Mouse (Mus musculus) thymus, adult 2 months (tissue): ENCODE results near the gene Dync1i2. TPM values are rescaled to one million over a fixed set of nuclear protein-coding genes. Genes with fewer than 3 reads are reported as not detected.

ENCODE experiments used
- DNase-seq: peaks from one replicate; pipeline ENCODE4 v3.0.0; 2021
- H3K27ac ChIP-seq: fragments of 200-500 bp; 2 replicates; pipeline ENCODE4 v1.5.1; 2012; ENCODE audit warnings: low read length, control low read depth; ENCODE audit not compliant: control insufficient read depth, insufficient read depth
- H3K27me3 ChIP-seq: fragments of 200-500 bp; 2 replicates; pipeline ENCODE4 v1.6.1; 2012; ENCODE audit warnings: mild to moderate bottlenecking, low read length, moderate library complexity, mixed read lengths; ENCODE audit not compliant: control insufficient read depth, insufficient read depth
- H3K36me3 ChIP-seq: fragments of 200-500 bp; 2 replicates; pipeline ENCODE4 v1.6.1; 2012; ENCODE audit warnings: mild to moderate bottlenecking, low read length, moderate library complexity; ENCODE audit not compliant: control insufficient read depth, insufficient read depth
- H3K4me1 ChIP-seq: fragments of 200-500 bp; replicated peaks from 2 replicates; pipeline ENCODE4 v1.6.1; 2012; ENCODE audit warnings: low read length; ENCODE audit not compliant: control insufficient read depth, insufficient read depth
- H3K4me3 ChIP-seq: fragments of 200-500 bp; 2 replicates; pipeline ENCODE4 v1.5.1; 2012; ENCODE audit warnings: mild to moderate bottlenecking, low read length, control low read depth, moderate library complexity; ENCODE audit not compliant: control insufficient read depth, insufficient read depth
- CTCF ChIP-seq: fragments of 200-500 bp; IDR thresholded peaks from 2 replicates; pipeline ENCODE4 v1.5.1; 2012; ENCODE audit warnings: mild to moderate bottlenecking, control low read depth, low read length, moderate library complexity, borderline replicate concordance; ENCODE audit not compliant: control insufficient read depth, poor library complexity, insufficient read depth; ENCODE audit errors: extremely low read depth
- POLR2A ChIP-seq: fragments of 200-500 bp; IDR thresholded peaks from 2 replicates; pipeline ENCODE4 v1.6.1; 2012; ENCODE audit warnings: mild to moderate bottlenecking, low read length, control low read depth, moderate library complexity; ENCODE audit not compliant: control insufficient read depth, poor library complexity, insufficient read depth; ENCODE audit errors: extremely low read depth
- WGBS: fragments of 180-500 bp; shearing (Covaris S2); methylation state at CpG from one replicate; pipeline ENCODE4 v1.1.7; 2018; 5-methylcytosine and 5-hydroxymethylcytosine counted together
- polyA plus RNA-seq: library from polyadenylated mRNA; depleted of rRNA; stranded (reverse); fragments of >200 nt; gene quantifications from 2 replicates; pipeline ENCODE4 v1.2.3, GENCODE M21; 2012

The Dync1i2 gene
- polyA plus RNA-seq, 1 experiment, result 26.2 TPM

DNA sequence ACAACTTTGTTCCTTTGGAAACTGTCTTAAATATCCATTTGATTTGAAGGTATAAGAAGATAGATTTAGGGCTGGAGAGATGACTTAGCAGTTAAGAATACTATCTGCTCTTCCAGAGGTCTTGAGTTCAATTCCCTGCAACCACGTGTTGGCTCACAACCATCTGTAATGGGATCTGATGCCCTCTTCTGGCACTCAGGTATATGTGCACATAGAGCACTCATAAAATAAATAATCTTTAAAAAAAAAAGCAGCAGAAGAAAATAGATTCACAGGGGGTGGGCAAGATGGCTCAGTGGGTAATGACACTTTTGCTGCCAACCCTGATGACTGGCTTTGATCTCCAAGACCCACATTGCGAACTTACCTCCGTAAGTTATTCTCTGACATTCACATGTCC, 30.7 kb downstream of the Dync1i2 start:
- WGBS, result 96% methylated on average over 3 of the region's 3 CpGs
- H3K27ac ChIP-seq, result no peak overlapping the region
- no peaks in the 10 kb centered on the region for H3K27me3 ChIP-seq
- TF ChIP-seq CTCF (no peak), POLR2A (no peak)
- peaks cover 21% of the 10 kb centered on the region for H3K36me3 ChIP-seq
- no peak overlapping the region for H3K4me3 ChIP-seq
- DNase-seq, result no peak
- H3K4me1 ChIP-seq, result no peaks in the 10 kb centered on the region

DNA sequence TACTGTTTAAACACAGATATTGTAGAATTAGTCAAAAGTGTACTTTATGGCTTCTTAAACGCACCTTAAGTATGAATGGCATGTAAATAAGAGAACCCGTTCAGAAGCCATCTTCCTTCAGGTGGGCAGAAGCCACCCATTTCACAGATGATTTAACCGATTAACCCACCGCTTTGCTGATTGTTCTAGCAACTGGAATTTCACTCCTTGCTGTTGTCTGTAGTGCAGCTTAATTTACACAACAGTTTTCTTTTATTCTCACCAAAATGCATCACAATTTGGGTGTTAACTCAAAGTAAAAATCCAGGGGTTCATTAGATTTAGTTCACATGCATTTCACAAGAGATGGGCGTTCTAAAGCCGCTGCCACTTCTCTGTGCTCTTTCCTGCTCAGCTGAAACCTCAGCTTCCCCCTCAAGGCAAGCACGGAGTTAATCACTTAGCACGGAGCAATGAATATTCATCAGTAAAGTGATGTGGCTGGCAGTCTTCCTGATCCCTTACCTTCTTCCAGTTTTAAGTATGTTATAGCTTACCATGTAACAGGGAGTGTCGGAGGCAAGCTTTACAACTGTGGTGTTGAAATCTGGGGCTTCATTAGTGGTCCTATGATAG, 31.7 kb downstream of the Dync1i2 start:
- H3K36me3 ChIP-seq, result peaks cover 22% of the 10 kb centered on the region
- H3K27ac ChIP-seq, result no peak overlapping the region
- no peak overlapping the region for H3K4me3 ChIP-seq
- no peaks in the 10 kb centered on the region for H3K4me1 ChIP-seq
- no peak for TF ChIP-seq POLR2A
- no peak for TF ChIP-seq CTCF
- no peaks in the 10 kb centered on the region for H3K27me3 ChIP-seq
- no peak for DNase-seq
- WGBS, result 85% methylated on average over 9 of the region's 9 CpGs

DNA sequence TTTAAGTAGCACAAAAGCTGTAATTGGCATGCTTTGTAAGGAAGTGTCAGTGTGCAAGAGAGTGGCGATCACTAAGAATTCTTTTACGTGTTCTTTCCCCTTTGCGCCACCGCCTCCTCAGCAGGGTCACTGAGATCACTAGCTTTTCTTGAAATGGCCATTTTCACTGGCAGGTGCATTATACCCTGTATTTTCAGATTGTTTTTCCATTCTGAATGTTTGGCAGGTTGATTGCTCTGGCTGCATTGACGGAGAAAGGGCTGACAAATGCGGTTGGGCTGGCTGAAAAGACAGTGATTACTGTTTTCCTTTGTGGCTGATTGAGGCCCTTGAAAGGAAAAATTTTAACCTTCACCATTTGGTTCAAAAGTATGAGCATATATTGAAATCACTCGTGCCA, 33.3 kb downstream of the Dync1i2 start:
- peaks cover 33% of the 10 kb centered on the region for H3K36me3 ChIP-seq
- no peaks in the 10 kb centered on the region for H3K27me3 ChIP-seq
- 96% methylated on average over 7 of the region's 7 CpGs for WGBS
- no peaks in the 10 kb centered on the region for H3K4me1 ChIP-seq
- no peak for DNase-seq
- TF ChIP-seq POLR2A (no peak), CTCF (no peak)
- H3K4me3 ChIP-seq, result no peak overlapping the region
- no peak overlapping the region for H3K27ac ChIP-seq

DNA sequence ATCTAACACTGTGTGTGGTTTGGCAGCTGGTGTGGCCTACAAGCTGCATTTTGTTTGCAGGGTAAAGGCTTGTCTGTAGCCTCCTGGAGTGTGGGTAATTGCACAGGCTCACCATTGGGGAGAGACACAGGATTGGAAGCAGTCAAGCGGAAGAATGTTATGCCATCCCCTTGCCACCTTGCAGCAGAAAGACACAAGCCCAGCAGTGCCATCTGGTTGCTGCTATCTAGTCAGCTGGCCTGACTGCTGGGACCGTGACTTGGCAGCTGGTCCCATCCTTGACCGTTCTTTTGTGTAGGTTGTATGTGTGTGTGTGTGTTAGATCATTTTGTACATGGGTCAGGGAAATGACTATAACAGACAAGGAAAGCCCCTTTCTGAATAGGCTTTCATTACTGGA, 33.9 kb downstream of the Dync1i2 start:
- no peak for TF ChIP-seq POLR2A
- no peak for TF ChIP-seq CTCF
- no peak for DNase-seq
- Histone ChIP-seq H3K4me3 (no peak overlapping the region), H3K4me1 (no peaks in the 10 kb centered on the region), H3K27ac (no peak overlapping the region), H3K27me3 (no peaks in the 10 kb centered on the region), H3K36me3 (peaks cover 40% of the 10 kb centered on the region)
- 98% methylated on average over 3 of the region's 3 CpGs for WGBS

DNA sequence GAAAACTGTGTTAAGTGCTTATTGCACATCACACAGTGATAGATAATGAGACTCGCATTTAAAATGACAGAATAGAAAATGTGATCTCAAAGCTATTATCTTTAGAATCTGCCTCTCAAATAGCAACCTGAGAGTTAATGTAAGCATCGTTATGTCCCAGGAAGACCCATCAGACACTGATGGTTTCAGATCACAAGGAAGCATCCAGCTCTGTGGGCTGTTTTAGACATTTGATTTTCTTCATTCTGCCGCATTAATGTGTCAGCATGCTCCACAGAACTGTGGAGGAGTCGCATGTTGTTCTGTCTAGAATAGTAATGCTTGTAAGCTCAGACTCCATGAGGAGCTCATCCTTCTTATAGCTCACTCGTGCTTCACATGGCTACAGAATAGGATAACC, 34.6 kb downstream of the Dync1i2 start:
- Histone ChIP-seq H3K27ac (no peak overlapping the region), H3K27me3 (no peaks in the 10 kb centered on the region), H3K4me1 (no peaks in the 10 kb centered on the region), H3K4me3 (no peak overlapping the region), H3K36me3 (peaks cover 45% of the 10 kb centered on the region)
- 95% methylated on average over 5 of the region's 5 CpGs for WGBS
- TF ChIP-seq POLR2A, result no peak
- TF ChIP-seq CTCF, result no peak
- no peak for DNase-seq

DNA sequence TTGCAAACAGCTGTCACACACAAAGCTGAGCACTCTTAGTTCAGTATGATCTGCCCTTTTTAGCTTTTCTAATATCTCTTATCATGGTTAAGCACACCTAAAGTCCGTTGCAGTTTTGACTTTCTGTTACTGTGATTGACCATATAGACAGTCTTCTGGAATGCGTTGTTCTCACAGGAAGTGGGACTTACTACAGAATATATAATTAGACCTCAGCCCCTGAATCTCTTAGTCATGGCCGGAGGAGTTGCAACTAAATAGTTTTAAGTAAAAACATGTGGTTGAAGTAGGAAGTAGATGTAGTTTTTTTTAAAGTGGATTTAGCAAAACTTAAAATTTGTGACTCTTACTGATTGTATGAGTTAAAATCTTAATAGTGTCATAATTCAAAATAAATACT, 36.6 kb downstream of the Dync1i2 start:
- TF ChIP-seq POLR2A (no peak), CTCF (no peak)

DNA sequence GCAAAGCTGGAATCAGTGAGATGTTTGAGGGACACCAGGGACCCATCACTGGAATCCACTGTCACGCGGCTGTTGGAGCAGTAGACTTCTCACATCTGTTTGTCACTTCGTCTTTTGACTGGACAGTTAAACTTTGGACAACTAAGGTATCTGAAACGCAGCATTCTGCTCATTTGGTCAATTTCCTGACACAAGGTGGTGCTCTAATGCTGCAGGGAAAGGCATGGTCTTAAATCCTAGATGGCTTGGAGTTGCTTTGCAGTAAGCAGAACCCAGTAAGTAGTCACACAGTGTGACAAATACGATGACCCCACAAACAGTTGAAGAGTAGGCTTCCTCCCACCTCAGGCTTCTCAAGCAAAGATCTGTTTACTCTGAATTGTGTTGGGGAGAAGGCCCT, 39.3 kb downstream of the Dync1i2 start:
- H3K4me3 ChIP-seq, result no peak overlapping the region
- TF ChIP-seq CTCF (no peak), POLR2A (no peak)
- H3K36me3 ChIP-seq, result peaks cover 61% of the 10 kb centered on the region
- no peak overlapping the region for H3K27ac ChIP-seq
- no peaks in the 10 kb centered on the region for H3K27me3 ChIP-seq
- no peak for DNase-seq
- H3K4me1 ChIP-seq, result no peaks in the 10 kb centered on the region
- 92% methylated on average over 5 of the region's 5 CpGs for WGBS

More for the DNA sequence above, 36.6 kb downstream of the Dync1i2 start:
- no peaks in the 10 kb centered on the region for H3K27me3 ChIP-seq
- no peaks in the 10 kb centered on the region for H3K4me1 ChIP-seq
- 33% methylated on average over 3 of the region's 3 CpGs for WGBS
- H3K36me3 ChIP-seq, result peaks cover 63% of the 10 kb centered on the region
- no peak overlapping the region for H3K4me3 ChIP-seq
- no peak overlapping the region for H3K27ac ChIP-seq
- no peak for DNase-seq
